Mouse (Mus musculus): Measurements from ENCODE around the gene Shkbp1.

- TF ChIP-seq CTCF (IDR thresholded peaks at IDR 0.05), result no peak
- no peak for TF ChIP-seq EP300 (IDR thresholded peaks at IDR 0.05)
These were observed 44.8 kb downstream of the Shkbp1 start for GRCm38 (mm10) chr7:27310996-27311535.
